Mouse (Mus musculus) cerebellum, adult 2 months (tissue): ENCODE data around the gene Isg20l2.

ENCODE experiments used
- CTCF ChIP-seq: fragments of 200-500 bp; IDR thresholded peaks from 2 replicates; pipeline ENCODE4 v1.5.1; 2011; ENCODE audit warnings: low read depth, mild to moderate bottlenecking, control low read depth, low read length, moderate library complexity, borderline replicate concordance; ENCODE audit not compliant: insufficient read depth
- POLR2A ChIP-seq: fragments of 200-500 bp; IDR thresholded peaks from 2 replicates; pipeline ENCODE4 v1.6.1; 2011; ENCODE audit warnings: low read length, control low read depth, borderline replicate concordance; ENCODE audit not compliant: insufficient read depth

- TF ChIP-seq CTCF = no peak
- no peak for TF ChIP-seq POLR2A
Observed at GRCm38 (mm10) chr3:87982836-87983601, 52.9 kb downstream of the Isg20l2 start.
